In genomic region chr5:36757033-36757432, GRCm38 (mm10) we compare ENCODE assay signal across 12 mouse cellular contexts. TPM values are rescaled to one million over a fixed set of nuclear protein-coding genes. Genes with fewer than 3 reads are reported as not detected.
DNase-seq lines count a peak whose midpoint lies in the region; ATAC-seq and TF ChIP-seq lines count a peak whose summit lies in the region.
"Had no signal": no experiment of that assay in that cellular context is flagged by ENCODE, and none has a peak within 500 bp of the region (broad histone marks: within the 10 kb centered on the region; RNA-seq: fewer than 3 reads in every experiment).

No protein-coding gene starts in this region.

- TF ChIP-seq EP300 in heart, adult 2 months (IDR thresholded peaks at IDR 0.05; ENCODE audit: insufficient read depth, low read depth, low read length) = no peak

- no peak for DNase-seq in heart, adult 2 months
- DNase-seq in heart, postnatal 36 days = no peak
- peak; percentile 39 for DNase-seq in thymus, postnatal 0 days (ENCODE audit: low spot score)
- no peak for DNase-seq in thymus, postnatal 25 days
- DNase-seq in brain, adult 2 months (ENCODE audit: low read depth, low spot score) = peak; percentile 52
- DNase-seq in c-Kit-positive CD71-positive TER-119-positive erythroid progenitor cells, embryonic 14.5 days (ENCODE audit: low spot score) = no peak
- DNase-seq in midbrain, embryonic 11.5 days (ENCODE audit: low spot score, missing footprints) = no peak
- DNase-seq: spleen, adult 18-20 months had no signal

- no peak overlapping the region for H3K4me3 ChIP-seq in heart, adult 2 months
- H3K4me3 ChIP-seq in heart, embryonic 12.5 days = no peak overlapping the region
- no peak overlapping the region for H3K4me3 ChIP-seq in midbrain, embryonic 11.5 days (ENCODE audit: low read depth, low read length)
- H3K4me3 ChIP-seq: embryonic facial prominence, embryonic 12.5 days; limb, embryonic 10.5 days; midbrain, embryonic 15.5 days had no signal

- no peaks in the 10 kb centered on the region for H3K4me1 ChIP-seq in heart, adult 2 months (ENCODE audit: control insufficient read depth, insufficient read depth, low read length)
- no peaks in the 10 kb centered on the region for H3K4me1 ChIP-seq in heart, embryonic 12.5 days (replicated peaks)
- H3K4me1 ChIP-seq in midbrain, embryonic 11.5 days (ENCODE audit: control insufficient read depth, insufficient read depth, low read length) = no peaks in the 10 kb centered on the region
- H3K4me1 ChIP-seq: limb, embryonic 10.5 days; midbrain, embryonic 15.5 days had no signal

- H3K27me3 ChIP-seq in heart, adult 2 months (ENCODE audit: control insufficient read depth, insufficient read depth, low read length) = no peaks in the 10 kb centered on the region
- peaks cover 5% of the 10 kb centered on the region for H3K27me3 ChIP-seq in heart, embryonic 12.5 days (replicated peaks)
- H3K27me3 ChIP-seq in midbrain, embryonic 11.5 days (ENCODE audit: control insufficient read depth, insufficient read depth, low read length) = no peaks in the 10 kb centered on the region
- H3K27me3 ChIP-seq: embryonic facial prominence, embryonic 12.5 days; midbrain, embryonic 15.5 days had no signal

- H3K27ac ChIP-seq in heart, adult 2 months = no peak overlapping the region
- no peak overlapping the region for H3K27ac ChIP-seq in heart, embryonic 12.5 days (ENCODE audit: poor library complexity, severe bottlenecking)
- no peak overlapping the region for H3K27ac ChIP-seq in midbrain, embryonic 11.5 days (ENCODE audit: low read depth, low read length)
- H3K27ac ChIP-seq: embryonic facial prominence, embryonic 12.5 days; limb, embryonic 10.5 days; midbrain, embryonic 15.5 days had no signal

- H3K9ac ChIP-seq in heart, adult 2 months (ENCODE audit: low read depth, low read length) = no peak overlapping the region
- no peak overlapping the region for H3K9ac ChIP-seq in heart, embryonic 12.5 days
- no peak overlapping the region for H3K9ac ChIP-seq in midbrain, embryonic 11.5 days (ENCODE audit: low read length)
- H3K9ac ChIP-seq: embryonic facial prominence, embryonic 12.5 days; midbrain, embryonic 15.5 days had no signal

- H3K79me2 ChIP-seq in heart, adult 2 months (replicated peaks; ENCODE audit: control insufficient read depth, insufficient read depth, low read length) = no peaks in the 10 kb centered on the region

- peak; percentile 73 for TF ChIP-seq CTCF in heart, adult 2 months (IDR thresholded peaks at IDR 0.05)

- H3K9me3 ChIP-seq in heart, embryonic 12.5 days (replicated peaks) = no peaks in the 10 kb centered on the region
- no peaks in the 10 kb centered on the region for H3K9me3 ChIP-seq in midbrain, embryonic 11.5 days (ENCODE audit: control insufficient read depth, low read length)
- H3K9me3 ChIP-seq: embryonic facial prominence, embryonic 12.5 days; limb, embryonic 10.5 days; midbrain, embryonic 15.5 days had no signal

- ATAC-seq in heart, embryonic 12.5 days (ENCODE audit: insufficient number of reproducible peaks, low FRiP score) = no peak
- no peak for ATAC-seq in midbrain, embryonic 11.5 days (ENCODE audit: low FRiP score)
- ATAC-seq: midbrain, embryonic 15.5 days had no signal

- H3K4me2 ChIP-seq in heart, embryonic 12.5 days = no peak overlapping the region
- no peak overlapping the region for H3K4me2 ChIP-seq in midbrain, embryonic 11.5 days
- H3K4me2 ChIP-seq: embryonic facial prominence, embryonic 12.5 days; midbrain, embryonic 15.5 days had no signal

- intact Hi-C loops in heart, adult 2 months (cut with DNase I) = loop anchor here (5.0 kb wide), 1 partner anchor 70 kb away; no protein-coding TSS in a partner anchor
- intact Hi-C loops in heart, postnatal 36 days (cut with DNase I) = loop anchor here (5.0 kb wide), 1 partner anchor 165 kb away; no protein-coding TSS in a partner anchor

- no peaks in the 10 kb centered on the region for H3K36me3 ChIP-seq in heart, adult 2 months (ENCODE audit: control insufficient read depth, insufficient read depth, low read length)
- no peaks in the 10 kb centered on the region for H3K36me3 ChIP-seq in heart, embryonic 12.5 days
- no peaks in the 10 kb centered on the region for H3K36me3 ChIP-seq in midbrain, embryonic 11.5 days (ENCODE audit: control insufficient read depth, insufficient read depth, low read length)
- H3K36me3 ChIP-seq: embryonic facial prominence, embryonic 12.5 days; limb, embryonic 10.5 days; midbrain, embryonic 15.5 days had no signal

- 73% methylated on average over 5 of the region's 5 CpGs for WGBS in heart, adult 2 months
- WGBS in heart, embryonic 12.5 days = 68% methylated on average over 5 of the region's 5 CpGs
- WGBS in midbrain, embryonic 11.5 days = 65% methylated on average over 5 of the region's 5 CpGs

- no peak for TF ChIP-seq POLR2A in heart, adult 2 months (IDR thresholded peaks at IDR 0.05; ENCODE audit: insufficient read depth, low read depth, low read length)

RNA-seq across cellular contexts. Expression of gene Bloc1s4, which starts 8.6 kb away (rescaled TPM):
- total RNA-seq in heart, adult 2 months (2021) = 10 to 100 TPM; 11.1 to 13.5 TPM
- polyA plus RNA-seq in heart, adult 2 months (2012; rRNA removed) = 8.8 and 9.7 TPM in 2 replicates
- total RNA-seq in heart, postnatal 36 days (2021) = 10 to 100 TPM; 10.3 to 14.2 TPM
- 37.3 and 42.2 TPM in 2 replicates for polyA plus RNA-seq in thymus, postnatal 0 days (2015; fragmentation: Nextera tagmentation; extraction: Ambion mirVana)
- polyA plus RNA-seq in heart, embryonic 12.5 days (2016; fragmentation: Nextera tagmentation; extraction: Ambion mirVana) = 21.0 and 21.3 TPM in 2 replicates
- polyA plus RNA-seq in midbrain, embryonic 11.5 days (2014; fragmentation: Nextera tagmentation; extraction: Ambion mirVana) = 20.8 and 23.3 TPM in 2 replicates

RNA-seq across cellular contexts. Expression of gene Mrfap1, which starts 39.5 kb away (rescaled TPM):
- total RNA-seq in heart, adult 2 months (2021) = 100 to 1,000 TPM; 267 to 273 TPM
- 89.1 and 135 TPM in 2 replicates for polyA plus RNA-seq in heart, adult 2 months (2012; rRNA removed)
- total RNA-seq in heart, postnatal 36 days (2021) = 100 to 1,000 TPM; 272 to 283 TPM
- polyA plus RNA-seq in thymus, postnatal 0 days (2015; fragmentation: Nextera tagmentation; extraction: Ambion mirVana) = 322 and 329 TPM in 2 replicates
- polyA plus RNA-seq in heart, embryonic 12.5 days (2016; fragmentation: Nextera tagmentation; extraction: Ambion mirVana) = 426 and 435 TPM in 2 replicates
- polyA plus RNA-seq in midbrain, embryonic 11.5 days (2014; fragmentation: Nextera tagmentation; extraction: Ambion mirVana) = 615 and 623 TPM in 2 replicates

Comparison
In these comparisons a context has a peak if more than half of its experiments do, and no peak if none do; other contexts are left out.
1. DNase-seq: peak in thymus, postnatal 0 days (single experiment) and brain, adult 2 months (single experiment); none in heart, adult 2 months (0 of 2), heart, postnatal 36 days (0 of 2), thymus, postnatal 25 days (single experiment), c-Kit-positive CD71-positive TER-119-positive erythroid progenitor cells, embryonic 14.5 days (single experiment) and midbrain, embryonic 11.5 days (single experiment).